Mouse (Mus musculus): ENCODE measurements at regions not wholly inside any gene's neighbourhood (a gene's known extent, or its start where the extent isn't known, plus 50 kb on each side); places are given as distances from the start of the nearest gene placed in this dataset.

DNA sequence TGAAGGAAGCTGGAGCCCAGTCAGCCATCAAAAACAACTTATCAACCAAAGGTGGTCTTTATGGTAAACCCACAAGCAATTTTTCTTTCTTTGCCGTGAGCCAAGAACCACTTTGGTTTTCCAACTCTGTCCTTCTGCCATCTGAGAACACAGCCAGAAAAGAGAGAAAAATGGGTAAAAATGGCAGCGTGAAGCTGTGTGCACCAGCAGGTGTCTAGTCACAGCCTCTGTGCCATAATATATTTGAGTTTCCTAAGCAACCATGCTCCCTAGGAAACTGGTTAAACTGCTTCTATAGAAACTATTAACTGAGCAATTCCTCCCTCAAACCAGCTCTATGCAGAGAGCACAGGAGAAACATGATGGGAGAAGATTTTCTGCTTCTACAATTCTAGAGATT is 1402.2 kb downstream of the Pcdh9 start:
- peak; percentile 2 to 27 for DNase-seq
